Comparison of ENCODE assay signal across 12 mouse cellular contexts in the genomic region with DNA sequence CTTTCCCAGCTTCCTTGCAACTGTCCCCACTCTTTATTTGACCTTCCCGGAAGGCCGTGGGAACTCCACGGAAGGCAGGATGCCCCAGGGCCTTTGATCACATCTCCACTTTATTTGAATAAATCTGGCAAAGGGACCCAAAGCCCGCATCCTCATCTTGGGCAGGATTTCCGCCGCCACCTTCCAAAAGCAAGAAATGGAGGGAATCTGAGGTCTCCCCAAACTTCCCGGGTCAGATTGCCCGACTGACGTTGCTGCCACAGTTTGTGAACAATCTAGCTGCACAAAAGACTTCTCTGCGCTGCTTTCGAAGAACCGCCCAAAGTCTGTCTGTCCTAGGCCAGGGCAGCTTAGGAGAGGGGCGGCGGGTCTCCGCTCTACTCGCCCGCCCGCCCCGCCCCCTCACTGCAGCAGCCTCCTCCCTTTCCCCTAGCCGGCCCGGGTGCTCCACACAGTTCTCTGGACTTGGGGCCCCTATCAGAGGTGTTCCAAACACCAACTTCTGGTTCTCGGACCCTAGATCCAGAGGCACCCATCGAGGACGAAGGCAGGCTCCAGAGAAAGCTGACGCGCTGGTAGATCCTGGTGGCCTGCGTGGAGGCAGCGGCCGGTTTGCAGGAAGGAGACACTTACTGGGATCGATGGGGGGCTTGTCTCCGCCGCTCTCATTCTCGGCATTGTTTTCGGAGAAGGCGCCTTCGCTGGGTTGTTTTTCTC. TPM values are rescaled to one million over a fixed set of nuclear protein-coding genes. Genes with fewer than 3 reads are reported as not detected.
DNase-seq lines count a peak whose midpoint lies in the region; ATAC-seq and TF ChIP-seq lines count a peak whose summit lies in the region.
"Had no signal": no experiment of that assay in that cellular context is flagged by ENCODE, and none has a peak within 500 bp of the region (broad histone marks: within the 10 kb centered on the region; RNA-seq: fewer than 3 reads in every experiment).

No protein-coding gene starts in this region.

- WGBS in heart, embryonic 13.5 days = 1% methylated on average over 36 of the region's 36 CpGs
- WGBS in liver, embryonic 15.5 days (ENCODE audit: insufficient replicate concordance) = under 1% methylated on average over 36 of the region's 36 CpGs
- WGBS in hindbrain, embryonic 12.5 days = 2% methylated on average over 36 of the region's 36 CpGs

- peaks cover 99% of the 10 kb centered on the region for H3K27me3 ChIP-seq in heart, embryonic 13.5 days (replicated peaks)
- peaks cover 98% of the 10 kb centered on the region for H3K27me3 ChIP-seq in E14TG2a.4 (ENCODE audit: insufficient read depth, low read length)
- H3K27me3 ChIP-seq in liver, embryonic 15.5 days = peaks cover 99% of the 10 kb centered on the region
- H3K27me3 ChIP-seq in hindbrain, embryonic 12.5 days = peaks cover 97% of the 10 kb centered on the region

- no peak for ATAC-seq in heart, embryonic 13.5 days (ENCODE audit: extremely low read depth, insufficient number of reproducible peaks, low FRiP score, low TSS enrichment)
- no peak for ATAC-seq in liver, embryonic 15.5 days (ENCODE audit: insufficient read depth)
- no peak for ATAC-seq in hindbrain, embryonic 12.5 days (ENCODE audit: low FRiP score)

- H3K4me2 ChIP-seq in heart, embryonic 13.5 days = no peak overlapping the region
- H3K4me2 ChIP-seq in liver, embryonic 15.5 days = peak overlapping the region; percentile 29
- no peak overlapping the region for H3K4me2 ChIP-seq in hindbrain, embryonic 12.5 days (replicated peaks)
- H3K4me2 ChIP-seq: heart, embryonic 11.5 days had no signal

- no peaks in the 10 kb centered on the region for H3K36me3 ChIP-seq in heart, embryonic 13.5 days
- no peaks in the 10 kb centered on the region for H3K36me3 ChIP-seq in E14TG2a.4 (ENCODE audit: insufficient read depth, low read length)
- no peaks in the 10 kb centered on the region for H3K36me3 ChIP-seq in liver, embryonic 15.5 days (replicated peaks)
- no peaks in the 10 kb centered on the region for H3K36me3 ChIP-seq in hindbrain, embryonic 12.5 days

- no peak for TF ChIP-seq CTCF in E14TG2a.4 (conservative IDR thresholded peaks at IDR 0.05; ENCODE audit: low read length)

- no peak for DNase-seq in heart, postnatal 14 days
- DNase-seq in kidney, adult 9 months = peak; percentile 44
- no peak for DNase-seq in embryo, embryonic 10.5 days (ENCODE audit: low spot score)
- no peak for DNase-seq in ovary, postnatal 36 days (ENCODE audit: low spot score)
- DNase-seq: cerebellum, adult 9-10 months; lung, postnatal 36 days had no signal

- peak overlapping the region; percentile 23; the same call in 1 of the 2 replicates for H3K4me3 ChIP-seq in heart, embryonic 13.5 days
- H3K4me3 ChIP-seq in E14TG2a.4 (replicated peaks; ENCODE audit: low read length) = peak overlapping the region; percentile 71
- H3K4me3 ChIP-seq in liver, embryonic 15.5 days (replicated peaks) = 0 out of 2 replicates have a peak overlapping the region, but pooled peaks have one; percentile 15
- no peak overlapping the region; the same call in 1 of the 2 replicates for H3K4me3 ChIP-seq in hindbrain, embryonic 12.5 days
- H3K4me3 ChIP-seq: layer of hippocampus, adult 2 months had no signal

- H3K9me3 ChIP-seq in heart, embryonic 13.5 days = no peaks in the 10 kb centered on the region
- H3K9me3 ChIP-seq in E14TG2a.4 (ENCODE audit: low read length) = no peaks in the 10 kb centered on the region
- no peaks in the 10 kb centered on the region for H3K9me3 ChIP-seq in liver, embryonic 15.5 days (replicated peaks)
- H3K9me3 ChIP-seq in hindbrain, embryonic 12.5 days (replicated peaks) = no peaks in the 10 kb centered on the region

- intact Hi-C loops in heart, postnatal 14 days (cut with DNase I) = loop anchor here (5.0 to 10.0 kb wide), 3 partner anchors 353 to 1043 kb away; no protein-coding TSS in a partner anchor

- H3K9ac ChIP-seq in heart, embryonic 13.5 days = no peak overlapping the region
- H3K9ac ChIP-seq in liver, embryonic 15.5 days = no peak overlapping the region
- H3K9ac ChIP-seq in hindbrain, embryonic 12.5 days = no peak overlapping the region

- peaks cover 15% of the 10 kb centered on the region; the same call in 1 of the 2 replicates for H3K4me1 ChIP-seq in heart, embryonic 13.5 days
- peaks cover 57% of the 10 kb centered on the region for H3K4me1 ChIP-seq in E14TG2a.4 (replicated peaks; ENCODE audit: low read depth, low read length)
- 0 out of 2 replicates have a peak, but pooled peaks cover 11% of the 10 kb centered on the region for H3K4me1 ChIP-seq in liver, embryonic 15.5 days (replicated peaks)
- H3K4me1 ChIP-seq in hindbrain, embryonic 12.5 days = peaks cover 12% of the 10 kb centered on the region; the same call in 1 of the 2 replicates

- no peak overlapping the region for H3K27ac ChIP-seq in heart, embryonic 13.5 days (replicated peaks)
- H3K27ac ChIP-seq in liver, embryonic 15.5 days (replicated peaks) = no peak overlapping the region
- no peak overlapping the region for H3K27ac ChIP-seq in hindbrain, embryonic 12.5 days
- H3K27ac ChIP-seq: layer of hippocampus, adult 2 months had no signal

RNA-seq across cellular contexts. Expression of a gene that starts 3.4 kb away (rescaled TPM):
- 0.46 and 0.59 TPM in 2 replicates for polyA plus RNA-seq in heart, embryonic 13.5 days (2015; fragmentation: Nextera tagmentation; extraction: Ambion mirVana)
- under 1 TPM; 0.17 to 0.29 TPM for total RNA-seq in heart, postnatal 14 days (2021)
- polyA plus RNA-seq in liver, embryonic 15.5 days (2015; fragmentation: Nextera tagmentation; extraction: Ambion mirVana) = 0.23 and 0.37 TPM in 2 replicates
- polyA plus RNA-seq in hindbrain, embryonic 12.5 days (2016; fragmentation: Nextera tagmentation; extraction: Ambion mirVana) = 0.79 and 1.0 TPM in 2 replicates
- total RNA-seq: layer of hippocampus, adult 2 months had no signal

RNA-seq across cellular contexts. Expression of a gene that starts 5.8 kb away (rescaled TPM):
- 0.10 and 0.17 TPM in 2 replicates for polyA plus RNA-seq in heart, embryonic 13.5 days (2015; fragmentation: Nextera tagmentation; extraction: Ambion mirVana)
- total RNA-seq in heart, postnatal 14 days (2021) = not detected
- 0.23 and 0.43 TPM in 2 replicates for polyA plus RNA-seq in liver, embryonic 15.5 days (2015; fragmentation: Nextera tagmentation; extraction: Ambion mirVana)
- 0.12 TPM in 1 of 2 replicates, not detected in the other for polyA plus RNA-seq in hindbrain, embryonic 12.5 days (2016; fragmentation: Nextera tagmentation; extraction: Ambion mirVana)
- total RNA-seq: layer of hippocampus, adult 2 months had no signal

RNA-seq across cellular contexts. Expression of a gene that starts 11.9 kb away (rescaled TPM):
- not detected in 2 replicates for polyA plus RNA-seq in heart, embryonic 13.5 days (2015; fragmentation: Nextera tagmentation; extraction: Ambion mirVana)
- total RNA-seq in heart, postnatal 14 days (2021) = not detected
- not detected in 2 replicates for polyA plus RNA-seq in liver, embryonic 15.5 days (2015; fragmentation: Nextera tagmentation; extraction: Ambion mirVana)
- not detected in 2 replicates for polyA plus RNA-seq in hindbrain, embryonic 12.5 days (2016; fragmentation: Nextera tagmentation; extraction: Ambion mirVana)
- total RNA-seq: layer of hippocampus, adult 2 months had no signal
- polyA plus RNA-seq: heart, embryonic 11.5 days had no signal

RNA-seq across cellular contexts. Expression of a gene that starts 11.9 kb away (rescaled TPM):
- 0.99 and 1.2 TPM in 2 replicates for polyA plus RNA-seq in heart, embryonic 13.5 days (2015; fragmentation: Nextera tagmentation; extraction: Ambion mirVana)
- total RNA-seq in heart, postnatal 14 days (2021) = 1 to 10 TPM; 1.2 TPM
- polyA plus RNA-seq in liver, embryonic 15.5 days (2015; fragmentation: Nextera tagmentation; extraction: Ambion mirVana) = 0.18 and 0.20 TPM in 2 replicates
- polyA plus RNA-seq in hindbrain, embryonic 12.5 days (2016; fragmentation: Nextera tagmentation; extraction: Ambion mirVana) = 13.7 and 19.5 TPM in 2 replicates
- total RNA-seq: layer of hippocampus, adult 2 months had no signal

RNA-seq across cellular contexts. Expression of a gene that starts 15.6 kb away (rescaled TPM):
- 0.09 TPM in 1 of 2 replicates, not detected in the other for polyA plus RNA-seq in heart, embryonic 13.5 days (2015; fragmentation: Nextera tagmentation; extraction: Ambion mirVana)
- not detected for total RNA-seq in heart, postnatal 14 days (2021)
- 0.07 and 0.08 TPM in 2 replicates for polyA plus RNA-seq in liver, embryonic 15.5 days (2015; fragmentation: Nextera tagmentation; extraction: Ambion mirVana)
- polyA plus RNA-seq in hindbrain, embryonic 12.5 days (2016; fragmentation: Nextera tagmentation; extraction: Ambion mirVana) = not detected in 2 replicates
- total RNA-seq: layer of hippocampus, adult 2 months had no signal
